Mouse (Mus musculus) kidney, postnatal 0 days (tissue): ENCODE data around the gene Arg2. TPM values are rescaled to one million over a fixed set of nuclear protein-coding genes. Genes with fewer than 3 reads are reported as not detected.

Experiments
- ATAC-seq: fragments of 200-750 bp; cut with Nextera tagmentation; replicated peaks from 2 replicates; pipeline ENCODE4 v1.8.0; 2017; ENCODE audit warnings: low read depth, moderate number of reproducible peaks, moderate TSS enrichment, moderate library complexity; ENCODE audit not compliant: low FRiP score
- DNase-seq: peaks from one replicate; pipeline ENCODE4 v3.0.0-alpha.2; 2016; ENCODE audit warnings: low spot score
- H3K27ac ChIP-seq: fragments of 300-500 bp; sonication (generic); 2 replicates; pipeline ENCODE4 v1.5.1; 2014; ENCODE audit warnings: mild to moderate bottlenecking
- H3K27me3 ChIP-seq: fragments of 300-500 bp; sonication (generic); 2 replicates; pipeline ENCODE4 v1.6.1; 2014; ENCODE audit warnings: low read length, mixed read lengths; ENCODE audit not compliant: insufficient read depth
- H3K36me3 ChIP-seq: fragments of 300-500 bp; sonication (generic); 2 replicates; pipeline ENCODE4 v1.6.1; 2014; ENCODE audit warnings: low read length, mixed read lengths; ENCODE audit not compliant: insufficient read depth
- H3K4me1 ChIP-seq: fragments of 300-500 bp; sonication (generic); replicated peaks from 2 replicates; pipeline ENCODE4 v1.6.1; 2014; ENCODE audit warnings: antibody characterized with exemption, low read length, mixed read lengths; ENCODE audit not compliant: insufficient read depth
- H3K4me2 ChIP-seq: fragments of 300-500 bp; sonication (generic); 2 replicates; pipeline ENCODE4 v1.6.1; 2014; ENCODE audit warnings: mild to moderate bottlenecking, low read length, moderate library complexity, mixed read lengths
- H3K4me3 ChIP-seq: fragments of 300-500 bp; sonication (generic); replicated peaks from 2 replicates; pipeline ENCODE4 v1.5.1; 2014; ENCODE audit warnings: low read depth, low read length
- H3K9ac ChIP-seq: fragments of 300-500 bp; sonication (generic); 2 replicates; pipeline ENCODE4 v1.6.1; 2014; ENCODE audit warnings: low read depth, low read length
- H3K9me3 ChIP-seq: fragments of 300-500 bp; sonication (generic); replicated peaks from 2 replicates; pipeline ENCODE4 v1.6.1; 2016; ENCODE audit warnings: low read length, inconsistent platforms, mixed read lengths
- CTCF ChIP-seq: IDR thresholded peaks from 2 replicates; pipeline ENCODE4 v1.5.1; 2016; ENCODE audit warnings: antibody characterized with exemption, low read depth, mild to moderate bottlenecking, moderate library complexity
- WGBS: fragments of 180-500 bp; shearing (Covaris S2); extraction: QIAGEN DNeasy Blood & Tissue Kit; methylation state at CpG from one replicate; pipeline ENCODE4 v1.1.7; 2014; 5-methylcytosine and 5-hydroxymethylcytosine counted together
- polyA plus RNA-seq: library from polyadenylated mRNA; unstranded; fragments of >200 nt; fragmentation: Nextera tagmentation; extraction: Ambion mirVana; gene quantifications from 2 replicates; pipeline ENCODE4 v1.2.1, GENCODE M21; 2015

Gene Arg2
- polyA plus RNA-seq, 1 experiment from 2014 or later: 66.6 TPM

- no peak for ATAC-seq
- Histone ChIP-seq H3K4me1 (peaks cover 8% of the 10 kb centered on the region), H3K4me3 (no peak overlapping the region), H3K27me3 (peaks cover 13% of the 10 kb centered on the region), H3K27ac (no peak overlapping the region), H3K9ac (no peak overlapping the region), H3K9me3 (no peaks in the 10 kb centered on the region), H3K36me3 (no peaks in the 10 kb centered on the region), H3K4me2 (no peak overlapping the region)
- TF ChIP-seq CTCF: no peak
- no peak for DNase-seq
- WGBS: 30% methylated on average over 4 of the region's 4 CpGs
These were observed 4.5 kb downstream of the Arg2 start for GRCm38 (mm10) chr12:79135105-79135504.

- no peak overlapping the region for H3K27ac ChIP-seq
- 74% methylated on average over 7 of the region's 7 CpGs for WGBS
- no peaks in the 10 kb centered on the region for H3K36me3 ChIP-seq
- TF ChIP-seq CTCF: no peak
- H3K4me2 ChIP-seq: no peak overlapping the region
- H3K4me1 ChIP-seq: peaks cover 5% of the 10 kb centered on the region; the same call in 1 of the 2 replicates
- peaks cover under 1% of the 10 kb centered on the region; the same call in 1 of the 2 replicates for H3K27me3 ChIP-seq
- ATAC-seq (no peak), DNase-seq (no peak)
- no peaks in the 10 kb centered on the region for H3K9me3 ChIP-seq
- H3K4me3 ChIP-seq: no peak overlapping the region
- H3K9ac ChIP-seq: no peak overlapping the region
These were observed 6.4 kb downstream of the Arg2 start for GRCm38 (mm10) chr12:79136949-79137348.

GRCm38 (mm10) chr12:79138999-79139398, 8.4 kb downstream of the Arg2 start:
- H3K9ac ChIP-seq: no peak overlapping the region
- H3K36me3 ChIP-seq: no peaks in the 10 kb centered on the region
- no peaks in the 10 kb centered on the region for H3K27me3 ChIP-seq
- no peak for ATAC-seq
- no peak for TF ChIP-seq CTCF
- H3K4me1 ChIP-seq: peaks cover 5% of the 10 kb centered on the region; the same call in 1 of the 2 replicates
- no peak overlapping the region for H3K4me2 ChIP-seq
- no peak overlapping the region for H3K27ac ChIP-seq
- no peaks in the 10 kb centered on the region for H3K9me3 ChIP-seq
- DNase-seq: no peak
- H3K4me3 ChIP-seq: no peak overlapping the region

GRCm38 (mm10) chr12:79139417-79139816, 8.8 kb downstream of the Arg2 start:
- H3K36me3 ChIP-seq: no peaks in the 10 kb centered on the region
- ATAC-seq (no peak), DNase-seq (no peak)
- no peaks in the 10 kb centered on the region for H3K27me3 ChIP-seq
- no peak overlapping the region for H3K4me2 ChIP-seq
- no peak overlapping the region for H3K9ac ChIP-seq
- H3K27ac ChIP-seq: no peak overlapping the region
- no peak for TF ChIP-seq CTCF
- H3K4me3 ChIP-seq: no peak overlapping the region
- peaks cover 5% of the 10 kb centered on the region; the same call in 1 of the 2 replicates for H3K4me1 ChIP-seq
- WGBS: 57% methylated on average over 1 of the region's 1 CpGs
- no peaks in the 10 kb centered on the region for H3K9me3 ChIP-seq

- TF ChIP-seq CTCF: no peak
- no peak overlapping the region for H3K4me3 ChIP-seq
- no peaks in the 10 kb centered on the region for H3K27me3 ChIP-seq
- WGBS: 89% methylated on average over 2 of the region's 2 CpGs
- no peak for DNase-seq
- ATAC-seq: no peak
- H3K9me3 ChIP-seq: no peaks in the 10 kb centered on the region
- H3K27ac ChIP-seq: no peak overlapping the region
- H3K4me1 ChIP-seq: no peaks in the 10 kb centered on the region
- H3K4me2 ChIP-seq: no peak overlapping the region
- no peaks in the 10 kb centered on the region for H3K36me3 ChIP-seq
- no peak overlapping the region for H3K9ac ChIP-seq
These were observed 10.2 kb downstream of the Arg2 start for GRCm38 (mm10) chr12:79140811-79141210.

GRCm38 (mm10) chr12:79141384-79141783, 10.8 kb downstream of the Arg2 start:
- H3K36me3 ChIP-seq: no peaks in the 10 kb centered on the region
- no peaks in the 10 kb centered on the region for H3K27me3 ChIP-seq
- H3K9ac ChIP-seq: no peak overlapping the region
- DNase-seq (no peak), ATAC-seq (no peak)
- no peak overlapping the region for H3K4me3 ChIP-seq
- no peak overlapping the region for H3K4me2 ChIP-seq
- no peaks in the 10 kb centered on the region for H3K4me1 ChIP-seq
- no peak for TF ChIP-seq CTCF
- H3K27ac ChIP-seq: no peak overlapping the region
- no peaks in the 10 kb centered on the region for H3K9me3 ChIP-seq

- no peaks in the 10 kb centered on the region for H3K27me3 ChIP-seq
- H3K9ac ChIP-seq: no peak overlapping the region
- ATAC-seq: no peak
- no peaks in the 10 kb centered on the region for H3K4me1 ChIP-seq
- 0 out of 2 replicates have a peak, but pooled peaks cover 9% of the 10 kb centered on the region for H3K36me3 ChIP-seq
- H3K4me2 ChIP-seq: no peak overlapping the region
- WGBS: 94% methylated on average over 6 of the region's 6 CpGs
- no peak overlapping the region for H3K4me3 ChIP-seq
- no peak for TF ChIP-seq CTCF
- no peak for DNase-seq
- no peak overlapping the region for H3K27ac ChIP-seq
- H3K9me3 ChIP-seq: no peaks in the 10 kb centered on the region
These were observed 19.1 kb downstream of the Arg2 start for GRCm38 (mm10) chr12:79149653-79150052.
